Mouse (Mus musculus) ZHBTc4 (cell line): ENCODE results near the gene Gm17651.

Experiments used
- DNase-seq: peaks from one replicate; pipeline ENCODE4 v3.0.0-alpha.2; 2011; ENCODE audit warnings: low read depth, low spot score

Gene Gm17651

GRCm38 (mm10) chr3:97674644-97675110 is at the start of gene Gm17651:
TSS of gene Gm17651 (minus strand) at chr3:97674694.
- DNase-seq = no peak

- no peak for DNase-seq
These were observed 44.6 kb upstream of the Gm17651 start for GRCm38 (mm10) chr3:97719116-97719515.

- DNase-seq = no peak
These were observed 41.4 kb upstream of the Gm17651 start for GRCm38 (mm10) chr3:97715922-97716321.

GRCm38 (mm10) chr3:97710881-97711280 is 36.4 kb upstream of the Gm17651 start:
- DNase-seq = no peak

GRCm38 (mm10) chr3:97710134-97710533 is 35.6 kb upstream of the Gm17651 start:
- peak; percentile 41 for DNase-seq

- DNase-seq = no peak
These were observed 32.1 kb upstream of the Gm17651 start for GRCm38 (mm10) chr3:97706561-97706960.

GRCm38 (mm10) chr3:97705508-97705907 is 31.0 kb upstream of the Gm17651 start:
- no peak for DNase-seq

- DNase-seq = no peak
These were observed 28.1 kb upstream of the Gm17651 start for GRCm38 (mm10) chr3:97702448-97703080.

GRCm38 (mm10) chr3:97701198-97701597 is 26.7 kb upstream of the Gm17651 start:
- DNase-seq = no peak

- no peak for DNase-seq
These were observed 24.6 kb upstream of the Gm17651 start for GRCm38 (mm10) chr3:97699061-97699460.

GRCm38 (mm10) chr3:97697291-97697690 is 22.8 kb upstream of the Gm17651 start:
- no peak for DNase-seq

- no peak for DNase-seq
These were observed 22.4 kb upstream of the Gm17651 start for GRCm38 (mm10) chr3:97696866-97697265.

- DNase-seq = no peak
These were observed 19.3 kb upstream of the Gm17651 start for GRCm38 (mm10) chr3:97693806-97694205.

- no peak for DNase-seq
These were observed 17.0 kb upstream of the Gm17651 start for GRCm38 (mm10) chr3:97691443-97692017.

- peak; percentile 18 for DNase-seq
These were observed 16.1 kb upstream of the Gm17651 start for GRCm38 (mm10) chr3:97690590-97690989.

- DNase-seq = no peak
These were observed 14.8 kb upstream of the Gm17651 start for GRCm38 (mm10) chr3:97689289-97689688.

GRCm38 (mm10) chr3:97686372-97687117 is 12.1 kb upstream of the Gm17651 start:
- DNase-seq = no peak

GRCm38 (mm10) chr3:97683560-97684195 is 9.2 kb upstream of the Gm17651 start:
- peak; percentile 92 for DNase-seq

- DNase-seq = no peak
These were observed 8.1 kb upstream of the Gm17651 start for GRCm38 (mm10) chr3:97682576-97682975.

GRCm38 (mm10) chr3:97682159-97682502 is 7.6 kb upstream of the Gm17651 start:
- DNase-seq = no peak

GRCm38 (mm10) chr3:97681321-97682158 is 7.0 kb upstream of the Gm17651 start:
- DNase-seq = peak; percentile 91
